Mouse (Mus musculus): ENCODE measurements around the gene Birc2. TPM values are rescaled to one million over a fixed set of nuclear protein-coding genes. Genes with fewer than 3 reads are reported as not detected.

Birc2 gene
- polyA plus RNA-seq, 1 experiment from 2014 or later: 42.8 TPM

GRCm38 (mm10) chr9:7779786-7780185, 57.1 kb downstream of the Birc2 start:
- H3K27ac ChIP-seq (replicated peaks): no peak overlapping the region
- WGBS: 94% methylated on average over 4 of the region's 4 CpGs

GRCm38 (mm10) chr9:7778771-7779170, 58.1 kb downstream of the Birc2 start:
- no peak overlapping the region for H3K27ac ChIP-seq (replicated peaks)
- ATAC-seq (ENCODE audit: low FRiP score, low read depth): no peak
- 90% methylated on average over 7 of the region's 7 CpGs for WGBS
- H3K4me3 ChIP-seq: no peak overlapping the region
- no peaks in the 10 kb centered on the region for H3K4me1 ChIP-seq
- peaks cover 6% of the 10 kb centered on the region; the same call in 1 of the 2 replicates for H3K36me3 ChIP-seq
- no peaks in the 10 kb centered on the region for H3K27me3 ChIP-seq
- H3K9me3 ChIP-seq: no peaks in the 10 kb centered on the region
- H3K4me2 ChIP-seq (replicated peaks): no peak overlapping the region
- no peak overlapping the region for H3K9ac ChIP-seq (replicated peaks)

More at GRCm38 (mm10) chr9:7779786-7780185, 57.1 kb downstream of the Birc2 start:
- ATAC-seq (ENCODE audit: low FRiP score, low read depth): no peak
- Histone ChIP-seq H3K4me3 (no peak overlapping the region), H3K36me3 (0 out of 2 replicates have a peak, but pooled peaks cover 3% of the 10 kb centered on the region), H3K4me2 (replicated peaks) (no peak overlapping the region), H3K9ac (replicated peaks) (no peak overlapping the region), H3K4me1 (peaks cover 7% of the 10 kb centered on the region), H3K27me3 (no peaks in the 10 kb centered on the region), H3K9me3 (no peaks in the 10 kb centered on the region)

- H3K27ac ChIP-seq (replicated peaks): no peak overlapping the region
- no peaks in the 10 kb centered on the region for H3K27me3 ChIP-seq
- H3K4me1 ChIP-seq: peaks cover 3% of the 10 kb centered on the region; the same call in 1 of the 2 replicates
- H3K36me3 ChIP-seq: peaks cover 7% of the 10 kb centered on the region; the same call in 1 of the 2 replicates
- no peak overlapping the region for H3K4me2 ChIP-seq (replicated peaks)
- ATAC-seq (ENCODE audit: low FRiP score, low read depth): no peak
- H3K4me3 ChIP-seq: no peak overlapping the region
- no peak overlapping the region for H3K9ac ChIP-seq (replicated peaks)
- 81% methylated on average over 1 of the region's 1 CpGs for WGBS
- H3K9me3 ChIP-seq: no peaks in the 10 kb centered on the region
Measured at GRCm38 (mm10) chr9:7777652-7778051, 59.2 kb downstream of the Birc2 start.

GRCm38 (mm10) chr9:7776940-7777339, 59.9 kb downstream of the Birc2 start:
- H3K27ac ChIP-seq (replicated peaks): no peak overlapping the region
- no peak overlapping the region for H3K4me3 ChIP-seq
- peaks cover 7% of the 10 kb centered on the region; the same call in 1 of the 2 replicates for H3K36me3 ChIP-seq
- no peak overlapping the region for H3K4me2 ChIP-seq (replicated peaks)
- H3K9ac ChIP-seq (replicated peaks): no peak overlapping the region
- 100% methylated on average over 1 of the region's 1 CpGs for WGBS
- peaks cover 9% of the 10 kb centered on the region; the same call in 1 of the 2 replicates for H3K4me1 ChIP-seq
- no peaks in the 10 kb centered on the region for H3K9me3 ChIP-seq
- ATAC-seq (ENCODE audit: low FRiP score, low read depth): no peak
- H3K27me3 ChIP-seq: no peaks in the 10 kb centered on the region

- H3K27ac ChIP-seq (replicated peaks): no peak overlapping the region
- no peak overlapping the region for H3K9ac ChIP-seq (replicated peaks)
- H3K36me3 ChIP-seq: peaks cover 7% of the 10 kb centered on the region; the same call in 1 of the 2 replicates
- no peak for ATAC-seq (ENCODE audit: low FRiP score, low read depth)
- no peak overlapping the region for H3K4me3 ChIP-seq
- no peaks in the 10 kb centered on the region for H3K27me3 ChIP-seq
- no peak overlapping the region for H3K4me2 ChIP-seq (replicated peaks)
- H3K4me1 ChIP-seq: peaks cover 9% of the 10 kb centered on the region; the same call in 1 of the 2 replicates
- H3K9me3 ChIP-seq: no peaks in the 10 kb centered on the region
- 66% methylated on average over 3 of the region's 3 CpGs for WGBS
Measured at GRCm38 (mm10) chr9:7775986-7776385, 60.9 kb downstream of the Birc2 start.

- ATAC-seq (ENCODE audit: low FRiP score, low read depth): no peak
- no peak overlapping the region for H3K4me3 ChIP-seq
- H3K27me3 ChIP-seq: no peaks in the 10 kb centered on the region
- H3K9ac ChIP-seq (replicated peaks): no peak overlapping the region
- H3K27ac ChIP-seq (replicated peaks): no peak overlapping the region
- H3K4me1 ChIP-seq: peaks cover 9% of the 10 kb centered on the region; the same call in 1 of the 2 replicates
- 92% methylated on average over 2 of the region's 2 CpGs for WGBS
- H3K4me2 ChIP-seq (replicated peaks): no peak overlapping the region
- no peaks in the 10 kb centered on the region for H3K9me3 ChIP-seq
- H3K36me3 ChIP-seq: peaks cover 10% of the 10 kb centered on the region
Measured at GRCm38 (mm10) chr9:7775011-7775410, 61.9 kb downstream of the Birc2 start.

GRCm38 (mm10) chr9:7774538-7774937, 62.3 kb downstream of the Birc2 start:
- Histone ChIP-seq H3K27me3 (no peaks in the 10 kb centered on the region), H3K27ac (replicated peaks) (no peak overlapping the region), H3K4me3 (no peak overlapping the region), H3K4me2 (replicated peaks) (no peak overlapping the region), H3K9ac (replicated peaks) (no peak overlapping the region), H3K4me1 (peaks cover 9% of the 10 kb centered on the region; the same call in 1 of the 2 replicates), H3K36me3 (peaks cover 15% of the 10 kb centered on the region), H3K9me3 (no peaks in the 10 kb centered on the region)
- no peak for ATAC-seq (ENCODE audit: low FRiP score, low read depth)
- WGBS: 93% methylated on average over 10 of the region's 10 CpGs

GRCm38 (mm10) chr9:7773686-7774085, 63.2 kb downstream of the Birc2 start:
- H3K4me1 ChIP-seq: peaks cover 9% of the 10 kb centered on the region; the same call in 1 of the 2 replicates
- 93% methylated on average over 5 of the region's 5 CpGs for WGBS
- H3K4me2 ChIP-seq (replicated peaks): no peak overlapping the region
- no peaks in the 10 kb centered on the region for H3K9me3 ChIP-seq
- H3K27me3 ChIP-seq: no peaks in the 10 kb centered on the region
- no peak overlapping the region for H3K9ac ChIP-seq (replicated peaks)
- H3K4me3 ChIP-seq: no peak overlapping the region
- H3K36me3 ChIP-seq: peaks cover 18% of the 10 kb centered on the region
- H3K27ac ChIP-seq (replicated peaks): no peak overlapping the region
- ATAC-seq (ENCODE audit: low FRiP score, low read depth): no peak

GRCm38 (mm10) chr9:7772773-7773454, 64.0 kb downstream of the Birc2 start:
- H3K27ac ChIP-seq (replicated peaks): peak overlapping the region; percentile 42
- H3K9ac ChIP-seq (replicated peaks): no peak overlapping the region
- H3K9me3 ChIP-seq: no peaks in the 10 kb centered on the region
- H3K4me2 ChIP-seq (replicated peaks): no peak overlapping the region
- H3K4me3 ChIP-seq: no peak overlapping the region
- peaks cover 20% of the 10 kb centered on the region for H3K36me3 ChIP-seq
- 70% methylated on average over 4 of the region's 4 CpGs for WGBS
- no peaks in the 10 kb centered on the region for H3K27me3 ChIP-seq
- H3K4me1 ChIP-seq: peaks cover 16% of the 10 kb centered on the region
- peak; percentile 58 for ATAC-seq (ENCODE audit: low FRiP score, low read depth)

- H3K36me3 ChIP-seq: peaks cover 20% of the 10 kb centered on the region
- H3K4me3 ChIP-seq: no peak overlapping the region
- H3K9me3 ChIP-seq: no peaks in the 10 kb centered on the region
- no peak overlapping the region for H3K4me2 ChIP-seq (replicated peaks)
- H3K27me3 ChIP-seq: no peaks in the 10 kb centered on the region
- peak overlapping the region; percentile 42 for H3K27ac ChIP-seq (replicated peaks)
- H3K4me1 ChIP-seq: peaks cover 22% of the 10 kb centered on the region
- ATAC-seq (ENCODE audit: low FRiP score, low read depth): no peak
- 79% methylated on average over 2 of the region's 2 CpGs for WGBS
- no peak overlapping the region for H3K9ac ChIP-seq (replicated peaks)
Measured at GRCm38 (mm10) chr9:7772361-7772760, 64.5 kb downstream of the Birc2 start.

GRCm38 (mm10) chr9:7769491-7769890, 67.4 kb downstream of the Birc2 start:
- no peaks in the 10 kb centered on the region for H3K9me3 ChIP-seq
- peaks cover 44% of the 10 kb centered on the region for H3K4me1 ChIP-seq
- no peak overlapping the region for H3K4me2 ChIP-seq (replicated peaks)
- H3K36me3 ChIP-seq: peaks cover 20% of the 10 kb centered on the region
- H3K4me3 ChIP-seq: no peak overlapping the region
- H3K9ac ChIP-seq (replicated peaks): no peak overlapping the region
- 86% methylated on average over 5 of the region's 5 CpGs for WGBS
- H3K27me3 ChIP-seq: no peaks in the 10 kb centered on the region
- H3K27ac ChIP-seq (replicated peaks): no peak overlapping the region
- ATAC-seq (ENCODE audit: low FRiP score, low read depth): no peak

GRCm38 (mm10) chr9:7769081-7769480, 67.8 kb downstream of the Birc2 start:
- no peak for ATAC-seq (ENCODE audit: low FRiP score, low read depth)
- WGBS: 72% methylated on average over 4 of the region's 4 CpGs
- no peak overlapping the region for H3K4me2 ChIP-seq (replicated peaks)
- no peaks in the 10 kb centered on the region for H3K9me3 ChIP-seq
- peaks cover 44% of the 10 kb centered on the region for H3K4me1 ChIP-seq
- H3K9ac ChIP-seq (replicated peaks): no peak overlapping the region
- no peak overlapping the region for H3K27ac ChIP-seq (replicated peaks)
- peaks cover 18% of the 10 kb centered on the region for H3K36me3 ChIP-seq
- no peak overlapping the region for H3K4me3 ChIP-seq
- H3K27me3 ChIP-seq: no peaks in the 10 kb centered on the region
